Mouse (Mus musculus) lung, adult 18-20 months (tissue): ENCODE data around the gene Sntb2.
"Not testable (repeated sequence)": the region's sequence is repeated elsewhere in the genome, so short reads cannot be mapped to it uniquely, and the experiment has no call there.

Experiments used
- DNase-seq, 2 experiments: peaks; one replicate each; pipeline ENCODE4 v3.0.0; 2022; ENCODE audit warnings: mixed read lengths in 2 of 2

The Sntb2 gene

DNA sequence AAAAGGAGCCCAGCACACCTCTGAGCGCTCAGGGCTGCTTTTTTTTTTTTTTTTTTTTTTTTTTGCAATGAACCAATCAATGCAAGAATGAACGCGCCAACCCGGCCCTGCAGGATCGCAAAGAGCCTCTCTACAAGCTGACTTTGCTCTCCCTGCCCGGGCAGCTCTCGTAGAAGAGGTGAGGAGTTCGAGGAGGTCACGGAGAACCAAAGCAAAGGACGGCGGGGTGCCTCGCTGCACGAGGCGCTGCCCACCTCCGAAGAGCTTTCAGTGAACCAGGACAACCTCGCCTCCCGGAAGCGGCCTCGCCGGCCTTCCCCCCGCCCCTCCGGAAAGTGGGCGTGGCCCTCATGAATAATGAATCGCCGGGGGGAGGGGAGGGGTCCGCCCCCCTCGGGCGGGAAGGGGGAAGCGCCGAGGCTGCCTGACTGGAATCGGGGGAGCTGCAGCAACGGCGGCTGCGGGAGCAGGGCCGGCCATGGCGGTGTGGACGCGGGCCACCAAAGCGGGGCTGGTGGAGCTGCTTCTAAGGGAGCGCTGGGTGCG lies at the start of gene Sntb2:
Gene Sntb2, plus strand, starts transcription at position 427 of the 546 bp plus-strand sequence.
- DNase-seq, result peak; percentile 91 to 93

DNA sequence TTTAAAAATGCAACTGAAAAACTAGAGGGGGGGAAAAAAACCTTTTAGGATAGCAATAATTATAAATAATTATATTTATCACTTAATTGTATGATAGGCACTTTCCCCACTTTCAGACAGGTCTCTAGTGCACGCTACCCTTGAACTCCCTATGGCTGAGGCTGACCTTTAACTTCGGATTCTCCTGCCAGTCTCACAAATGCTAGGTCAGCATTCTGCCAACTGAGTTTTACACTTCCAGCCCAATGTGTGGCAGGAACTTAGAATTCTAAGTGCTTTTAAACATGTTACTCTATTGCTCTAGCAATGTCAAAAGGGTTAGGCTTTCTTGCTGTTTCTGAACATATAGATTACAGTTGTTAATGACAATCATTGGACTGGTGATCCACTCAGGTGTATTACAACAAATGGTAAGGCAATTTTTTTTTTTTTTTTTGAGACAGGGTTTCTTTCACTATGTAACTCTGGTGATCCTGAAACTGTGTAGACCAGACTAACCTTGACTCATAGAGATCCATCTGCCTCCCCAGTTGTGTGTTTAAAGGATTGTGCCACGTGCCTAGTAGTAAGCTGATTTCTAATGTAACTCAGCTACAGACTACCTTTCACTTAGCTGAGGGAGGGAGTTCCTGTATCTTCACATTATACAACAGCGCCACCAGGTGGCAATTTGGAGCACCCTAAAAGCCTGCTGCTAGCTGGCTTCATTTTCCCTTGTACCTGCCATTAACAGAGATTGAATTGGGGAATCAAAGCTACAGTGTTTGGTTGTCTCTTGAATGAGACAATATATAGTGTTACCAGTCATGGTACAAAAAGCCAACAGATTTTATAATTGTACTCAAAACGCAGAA lies 48.0 kb upstream of the Sntb2 start:
- peak; percentile 64 to 79 for DNase-seq

DNA sequence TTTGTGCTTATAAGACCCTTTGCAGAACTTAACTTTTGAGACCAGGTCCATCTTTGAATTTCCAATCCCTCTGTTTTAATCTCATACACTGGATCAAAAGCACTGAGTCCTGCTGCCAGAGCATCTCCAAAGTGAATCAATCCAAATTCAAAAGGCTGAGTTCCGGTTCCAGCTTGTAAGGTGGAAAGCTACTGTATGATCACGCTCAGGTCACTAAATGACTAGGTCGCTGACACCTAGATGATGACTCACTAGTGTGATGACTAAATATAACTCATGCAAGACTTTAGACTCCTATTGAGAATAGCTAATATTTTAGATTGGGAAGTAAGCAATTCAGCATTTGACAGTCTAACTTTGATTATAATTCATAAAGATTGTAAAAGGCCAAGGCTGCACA lies 46.7 kb upstream of the Sntb2 start:
- no peak for DNase-seq

DNA sequence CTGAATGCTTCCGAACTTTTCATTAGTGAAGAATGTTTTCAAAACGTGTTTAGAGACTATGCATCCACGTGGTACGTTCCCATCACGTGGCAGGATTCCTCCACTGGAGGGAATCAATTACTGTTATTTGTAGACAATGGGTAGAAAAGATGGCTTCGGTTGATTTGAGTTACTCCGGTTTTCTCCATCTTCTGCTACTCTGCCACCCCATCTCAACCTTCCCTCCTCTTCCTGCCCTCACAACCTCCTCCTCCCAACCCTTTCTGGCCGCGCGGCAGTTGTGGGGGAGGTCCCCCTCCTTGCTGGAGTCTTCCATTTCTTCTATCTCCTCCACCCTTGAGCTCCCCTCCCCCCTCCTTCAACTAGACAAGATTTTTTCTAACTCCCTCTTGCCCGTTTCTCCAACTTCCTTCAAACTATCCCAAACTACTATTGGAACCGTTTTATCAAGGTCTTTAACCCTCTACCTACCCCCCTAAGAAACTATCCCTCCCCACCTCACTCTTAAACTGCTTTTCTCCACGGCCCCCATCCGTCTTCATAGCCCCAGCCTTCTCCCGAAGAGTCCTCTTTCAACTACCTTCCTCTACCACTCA lies 43.2 kb upstream of the Sntb2 start:
- DNase-seq, result no peak

DNA sequence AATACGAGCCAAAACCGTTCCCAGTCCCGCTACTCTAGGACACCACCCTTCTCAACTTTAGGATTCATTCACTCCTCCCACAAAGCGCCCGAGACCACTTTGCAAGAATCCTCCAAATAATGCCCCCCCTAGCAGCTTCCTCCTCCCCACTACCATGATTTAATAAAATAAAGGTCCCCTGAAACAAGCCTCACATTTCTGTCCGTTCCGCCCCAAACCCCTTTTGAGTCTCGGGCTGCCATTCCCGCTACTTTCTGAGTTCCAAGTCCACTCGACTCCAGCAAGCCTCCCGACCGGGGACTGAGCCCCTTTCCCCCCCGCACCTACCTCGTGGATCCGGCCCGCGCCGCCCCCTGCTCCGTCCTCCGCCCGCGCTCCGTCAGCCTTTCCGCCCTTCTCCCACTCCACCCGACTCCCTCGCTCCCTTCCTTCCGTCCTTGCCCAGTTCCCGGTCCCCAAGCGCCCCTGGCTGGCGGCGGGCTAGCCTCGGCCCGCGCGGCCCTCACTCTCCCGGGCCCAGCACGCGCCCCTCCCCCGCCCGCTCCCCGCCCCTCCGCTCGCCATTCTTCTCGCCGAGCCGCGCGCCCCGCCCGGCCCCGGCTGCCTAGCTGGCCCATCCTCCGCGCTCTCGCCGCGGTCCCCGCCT lies 42.6 kb upstream of the Sntb2 start:
- peak; percentile 40 to 42 for DNase-seq

DNA sequence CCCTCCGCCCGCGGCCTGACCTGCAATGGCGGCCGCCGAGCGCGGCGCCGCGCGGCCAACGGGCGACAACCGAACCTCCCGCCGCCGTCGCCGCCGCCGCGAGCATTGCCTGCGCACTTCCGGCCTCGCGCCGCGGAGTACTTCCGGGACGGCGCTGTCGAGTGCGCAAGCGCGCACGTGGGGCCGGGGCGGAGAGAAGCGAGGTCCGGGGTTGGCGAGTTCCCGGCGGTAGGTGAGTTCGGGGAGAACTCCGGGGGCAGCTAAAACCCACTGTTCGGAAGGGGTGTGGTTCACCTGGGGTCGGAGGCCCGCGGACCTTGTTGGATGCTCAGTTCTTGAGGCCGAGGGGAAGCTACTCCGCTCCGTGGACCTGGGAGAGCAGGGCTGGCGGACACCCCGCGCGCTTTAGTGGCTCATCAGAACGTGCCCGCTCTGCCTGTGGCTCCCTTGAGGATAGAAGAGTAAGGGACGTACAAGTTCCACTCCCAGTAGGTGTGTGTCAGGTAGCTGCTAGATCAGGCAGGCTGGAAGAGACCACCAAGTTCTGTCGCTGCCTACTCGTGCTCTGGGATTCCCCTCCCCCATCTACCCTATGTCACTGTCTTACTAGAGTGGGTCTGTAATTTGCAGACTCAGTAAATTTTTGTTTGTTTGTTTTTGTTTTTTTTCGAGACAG lies 41.9 kb upstream of the Sntb2 start, which contains the start of gene Utp4:
Gene Utp4, plus strand, starts transcription at position 156 of the 676 bp plus-strand sequence.
- DNase-seq, result peak; percentile 84 to 88

DNA sequence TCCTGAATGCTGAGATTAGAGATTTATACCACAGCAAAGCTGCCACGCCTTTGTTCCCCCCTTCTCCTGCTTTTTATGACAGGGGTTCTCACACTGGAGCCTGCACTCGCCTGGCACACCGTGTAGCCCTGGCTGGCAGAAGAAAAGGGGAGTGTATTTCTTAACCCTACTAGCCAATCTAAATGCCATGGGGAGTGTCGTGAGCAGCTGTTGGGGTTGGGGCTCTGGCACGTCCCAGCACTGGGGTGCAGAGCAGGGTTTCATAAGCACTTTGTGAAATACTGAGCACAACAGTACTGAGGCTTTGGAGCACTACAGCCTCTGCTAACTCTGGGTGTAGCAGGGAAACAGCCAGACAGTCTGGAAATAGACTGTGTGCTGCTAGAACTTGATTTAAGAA lies 36.1 kb upstream of the Sntb2 start:
- DNase-seq, result no peak

DNA sequence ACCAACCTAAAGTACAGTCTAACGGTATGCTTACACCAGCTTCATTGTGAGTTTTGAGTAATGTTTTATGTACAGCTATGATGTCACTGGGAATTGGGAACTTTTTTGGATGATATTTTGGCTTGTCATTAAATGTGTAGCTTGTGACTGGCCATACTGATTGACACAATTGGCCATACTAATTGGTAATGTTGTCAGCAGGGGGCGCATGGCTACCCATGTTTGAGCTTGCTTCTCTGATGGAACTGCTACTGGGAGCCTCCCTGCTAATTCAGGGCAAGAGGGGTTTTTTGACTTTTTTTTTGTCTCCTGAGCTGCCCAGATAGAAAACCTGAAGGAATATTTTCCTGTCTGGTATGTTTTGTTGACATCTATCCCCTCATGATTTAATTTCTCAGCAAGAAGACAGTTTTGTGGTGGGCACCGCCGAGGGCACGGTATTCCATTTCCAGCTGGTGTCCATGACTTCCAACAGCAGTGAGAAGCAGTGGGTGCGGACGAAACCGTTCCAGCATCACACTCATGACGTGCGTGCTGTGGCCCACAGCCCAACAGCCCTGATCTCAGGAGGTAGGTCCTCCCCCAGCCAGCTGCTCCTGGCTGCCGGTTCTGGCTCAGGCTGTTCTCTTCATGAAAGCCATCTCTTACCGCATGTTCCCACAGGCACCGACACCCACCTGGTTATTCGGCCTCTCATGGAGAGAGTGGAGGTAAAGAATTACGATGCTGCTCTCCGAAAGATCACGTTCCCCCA lies 29.6 kb upstream of the Sntb2 start:
- peak; percentile 61 to 73 for DNase-seq

DNA sequence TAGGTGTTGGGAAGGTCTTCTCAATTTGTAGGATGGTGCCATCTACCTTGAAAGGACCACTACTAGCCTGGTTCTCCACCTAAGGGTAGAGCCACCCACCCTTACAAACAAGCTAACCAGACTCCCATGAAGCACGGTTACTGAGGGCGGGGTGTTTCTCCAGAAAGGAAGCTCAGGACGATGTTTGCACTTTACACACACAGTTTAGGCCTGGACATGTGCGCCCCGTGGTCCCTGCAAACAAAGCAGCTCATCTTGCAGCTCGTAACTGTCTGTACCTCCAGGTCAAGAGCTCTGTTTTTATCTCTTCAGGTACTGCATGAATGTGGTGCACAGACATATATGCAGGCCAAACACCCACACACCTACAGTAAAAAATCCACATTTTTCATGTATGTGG lies 28.9 kb upstream of the Sntb2 start:
- no peak for DNase-seq

DNA sequence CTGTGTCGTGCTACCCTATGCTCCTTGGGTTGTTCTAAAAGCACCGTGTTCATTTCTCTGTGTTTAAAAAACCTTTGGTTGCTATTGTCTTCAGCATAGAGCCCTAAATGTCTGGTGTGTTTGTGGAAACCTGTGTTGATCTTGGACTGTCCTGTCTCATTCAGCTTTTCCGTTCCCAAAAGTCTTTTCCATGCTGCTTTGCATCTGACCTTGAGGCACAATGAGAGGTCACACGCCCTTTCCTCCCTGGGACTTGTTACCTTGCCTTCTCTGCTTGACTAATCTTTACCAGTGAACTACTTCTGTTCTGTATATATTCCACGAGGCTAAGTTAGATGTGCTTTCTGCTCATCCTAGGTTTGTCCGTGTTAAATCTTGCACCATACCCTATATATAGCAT lies 28.1 kb upstream of the Sntb2 start:
- no peak for DNase-seq

DNA sequence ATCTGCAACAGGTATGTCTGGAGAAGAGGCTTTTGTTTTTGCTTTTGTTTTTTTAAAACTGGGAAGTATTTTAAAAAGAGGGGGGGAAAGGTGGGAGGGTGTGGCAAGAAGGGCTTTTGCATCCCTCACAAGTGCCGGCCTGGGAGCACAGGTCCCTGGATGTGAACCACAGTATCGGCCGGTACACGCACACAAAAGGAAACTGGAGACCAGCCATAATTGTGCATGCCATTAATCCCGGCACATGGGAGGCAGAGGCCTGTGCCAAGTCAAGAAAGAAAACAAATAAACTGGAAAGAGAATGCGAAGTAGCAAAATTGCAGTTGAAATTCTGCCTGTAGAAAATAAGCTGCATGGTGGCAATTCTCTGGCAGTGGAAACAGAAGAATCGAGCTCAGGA lies 27.3 kb upstream of the Sntb2 start:
- DNase-seq, result no peak

DNA sequence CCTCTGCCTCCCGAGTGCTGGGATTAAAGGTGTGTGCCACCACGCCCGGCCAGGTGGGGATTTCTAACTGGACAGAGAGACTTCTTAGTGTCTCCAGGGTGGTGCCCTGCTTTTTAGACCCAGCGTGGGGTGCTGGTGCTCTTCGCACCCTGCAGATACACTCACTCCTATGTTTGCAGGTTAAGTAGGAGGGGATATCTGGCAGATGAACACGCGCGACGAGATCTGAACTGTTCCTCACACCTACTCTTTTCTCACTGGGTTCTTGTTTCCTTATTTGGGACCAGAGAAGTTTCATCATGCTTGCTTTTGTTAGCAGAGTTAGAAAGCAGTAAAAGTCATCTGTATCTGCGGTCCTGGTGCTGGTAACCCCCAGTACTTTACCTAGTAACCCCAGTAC lies 21.9 kb upstream of the Sntb2 start:
- no peak for DNase-seq

DNA sequence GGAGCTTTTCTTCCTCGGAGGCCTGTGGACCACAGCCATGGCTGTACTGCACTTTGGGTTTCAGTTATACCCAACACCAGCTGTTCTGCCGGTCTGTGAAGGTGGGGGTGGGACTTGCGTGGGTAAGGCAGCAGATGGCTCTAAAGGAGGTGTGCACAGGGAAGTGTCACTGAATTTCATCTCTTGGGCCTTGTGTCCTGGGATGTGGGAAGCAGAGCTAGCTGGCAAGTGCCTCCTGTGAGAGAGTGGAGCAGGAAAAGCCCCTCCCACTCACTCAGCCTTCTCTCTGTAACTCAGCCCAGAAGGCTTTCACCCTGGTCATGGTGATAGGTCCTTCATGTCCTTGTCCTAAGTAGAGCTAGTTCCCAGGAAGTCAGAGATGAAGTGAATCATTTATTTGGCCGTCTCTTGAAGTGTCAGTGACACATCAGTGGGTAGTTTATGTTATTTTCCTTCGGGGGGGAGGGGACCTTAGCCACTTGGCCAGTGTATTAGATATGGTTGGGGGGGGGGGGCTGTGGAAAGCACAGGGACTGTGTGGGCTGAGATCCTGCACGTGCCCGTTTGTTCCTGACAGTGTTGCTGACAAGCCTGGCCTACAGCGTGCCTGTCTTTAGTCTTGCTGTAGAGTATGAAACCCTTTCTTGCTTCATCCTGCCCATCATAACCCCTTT lies 15.7 kb upstream of the Sntb2 start:
- no peak for DNase-seq

DNA sequence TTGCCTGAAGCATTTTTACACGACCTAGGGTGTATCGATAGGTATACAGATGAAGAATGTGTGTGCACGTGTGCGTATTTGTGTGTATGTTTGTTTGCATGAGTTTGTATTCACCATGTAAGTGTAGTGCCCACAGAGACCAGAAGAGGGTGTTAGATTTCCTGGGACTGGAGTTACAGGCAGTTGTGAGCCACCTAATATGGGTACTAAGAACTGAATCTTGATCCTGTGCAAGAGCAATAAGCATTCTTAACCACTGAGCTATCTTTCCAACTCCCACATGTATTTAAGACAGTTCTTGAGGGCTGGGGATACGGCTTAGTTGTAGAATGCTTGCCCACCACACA lies 15.2 kb upstream of the Sntb2 start:
- no peak for DNase-seq

DNA sequence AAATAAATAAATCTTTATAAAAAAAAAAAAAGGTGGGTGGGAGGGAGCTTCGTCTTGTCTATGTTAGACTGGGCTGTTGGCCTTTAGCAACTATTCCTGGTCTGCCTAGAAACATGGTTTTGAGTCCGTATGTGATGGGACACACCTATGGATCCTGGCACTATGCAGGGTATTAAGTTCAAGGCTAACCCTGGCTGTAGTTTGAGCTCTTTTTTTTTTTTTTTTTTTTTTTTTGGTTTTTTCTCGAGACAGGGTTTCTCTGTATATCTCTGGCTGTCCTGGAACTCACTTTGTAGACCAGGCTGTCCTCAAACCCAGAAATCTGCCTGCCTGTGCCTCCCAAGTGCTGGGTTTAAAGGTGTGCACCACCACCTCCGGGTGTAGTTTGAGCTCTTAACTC lies 11.5 kb upstream of the Sntb2 start:
- no peak for DNase-seq

DNA sequence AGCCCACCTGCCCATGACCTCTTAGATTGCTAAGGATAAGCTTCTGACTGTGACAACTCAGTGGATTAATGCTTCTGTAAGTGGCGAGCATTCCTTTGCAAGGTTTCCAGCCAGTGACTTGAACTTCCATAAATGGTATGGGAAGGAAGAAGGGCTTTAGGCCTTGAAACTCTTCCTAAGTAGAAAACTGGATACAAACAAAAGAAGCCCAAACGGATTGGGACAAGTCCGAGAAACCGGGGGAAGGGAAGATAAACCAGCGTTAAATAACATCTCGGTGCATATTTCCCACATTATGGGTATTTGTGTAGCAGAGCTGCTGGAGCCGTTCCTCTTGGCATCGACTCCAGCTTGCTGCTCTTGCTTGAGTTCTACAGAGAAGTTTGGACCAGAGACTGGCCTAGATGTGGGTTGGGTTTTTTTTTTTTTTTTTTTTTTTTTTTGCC lies 10.6 kb upstream of the Sntb2 start:
- no peak for DNase-seq

DNA sequence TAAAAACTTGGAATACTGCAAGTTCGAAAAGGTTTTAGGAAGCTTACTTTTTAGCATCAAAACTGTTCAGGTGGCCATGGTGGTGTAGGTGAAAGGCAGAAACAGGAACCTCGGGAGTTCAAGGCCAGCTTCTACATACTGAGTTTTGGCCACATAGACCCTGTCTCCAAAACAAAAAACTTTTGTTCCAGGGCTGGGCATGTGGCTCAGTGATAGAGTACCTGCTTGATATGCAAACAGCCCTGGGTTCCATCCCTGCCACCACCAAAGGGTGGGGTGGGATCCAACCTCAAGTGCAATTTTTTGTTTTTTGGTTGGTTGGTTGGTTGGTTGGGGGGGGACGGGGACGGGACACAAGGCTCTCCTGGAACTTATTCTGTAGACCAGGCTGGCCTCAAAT lies 10.1 kb upstream of the Sntb2 start:
- no peak for DNase-seq

DNA sequence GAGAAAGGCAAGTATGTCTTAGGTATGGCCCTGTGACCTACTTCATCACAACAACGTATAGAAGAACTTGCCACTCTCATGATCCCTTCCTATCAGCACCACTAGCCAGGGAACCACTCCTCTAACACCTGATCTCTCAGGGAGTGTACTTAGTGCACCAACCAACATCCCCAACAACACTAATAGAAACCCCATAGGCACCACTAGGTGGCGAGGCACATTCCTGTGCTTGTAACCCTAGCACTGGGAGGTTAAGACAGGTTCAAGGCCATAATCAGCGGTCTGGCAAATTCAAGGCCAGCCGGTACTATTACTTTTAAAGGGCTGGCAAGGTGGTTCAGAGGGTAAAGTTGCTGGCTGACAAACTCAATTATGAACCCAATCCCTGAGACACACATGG lies 8.3 kb upstream of the Sntb2 start:
- peak; percentile 19 to 44 for DNase-seq

DNA sequence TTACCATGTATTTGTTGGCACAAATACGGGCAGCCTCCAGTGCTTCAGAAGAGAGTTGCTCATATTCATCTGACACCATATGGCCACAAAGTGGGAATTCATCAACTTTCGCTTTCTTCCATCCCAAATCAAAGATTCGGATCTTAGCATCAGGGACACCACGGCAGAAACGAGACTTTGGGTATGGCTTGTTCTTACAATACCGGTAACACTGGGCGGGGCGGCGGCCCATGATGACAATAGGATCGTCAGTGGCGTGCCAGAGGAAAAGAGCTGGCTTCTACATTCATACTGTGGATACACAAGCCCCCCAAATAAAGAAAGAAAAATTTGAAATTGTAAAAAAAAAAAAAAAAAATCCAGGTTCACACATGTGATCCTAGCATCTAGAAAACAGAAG lies 7.4 kb upstream of the Sntb2 start:
- DNase-seq, result not testable (repeated sequence)

DNA sequence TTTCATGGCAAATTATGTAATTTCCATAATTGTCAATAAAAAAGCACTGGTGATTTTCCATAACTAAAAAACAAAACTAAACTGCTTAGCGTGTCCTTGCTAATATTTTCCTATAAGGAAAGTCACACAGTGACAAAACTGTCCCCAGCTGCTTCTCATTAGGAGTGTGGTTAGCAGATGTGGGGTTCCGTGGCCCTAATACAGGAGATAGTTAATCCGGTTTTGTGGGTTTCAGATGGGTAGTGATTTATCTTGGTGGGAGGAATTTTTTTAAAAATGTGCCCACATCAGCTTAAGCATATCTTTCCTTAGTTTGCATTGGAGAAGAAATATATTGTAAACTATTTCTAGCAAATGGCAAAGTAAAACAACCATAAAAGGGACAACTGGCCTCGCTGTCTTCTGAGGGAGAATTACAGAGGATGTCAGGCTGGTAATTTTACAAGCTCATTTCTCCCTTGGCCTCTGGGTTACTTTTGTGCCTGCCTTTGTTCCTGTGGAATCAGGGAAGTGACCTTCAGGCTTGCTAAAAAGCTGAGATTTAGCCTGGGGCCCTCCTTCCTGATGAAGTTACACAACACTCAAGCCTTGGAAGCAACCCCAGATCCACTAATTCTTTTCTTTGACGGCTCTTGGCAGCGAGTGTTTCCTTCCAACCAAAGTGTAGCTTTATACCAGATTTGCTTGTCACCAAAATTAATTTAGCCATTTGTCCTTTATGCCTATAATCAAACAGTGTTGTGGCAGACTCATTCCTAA lies 6.2 kb upstream of the Sntb2 start:
- DNase-seq, result peak; percentile 61 to 76

DNA sequence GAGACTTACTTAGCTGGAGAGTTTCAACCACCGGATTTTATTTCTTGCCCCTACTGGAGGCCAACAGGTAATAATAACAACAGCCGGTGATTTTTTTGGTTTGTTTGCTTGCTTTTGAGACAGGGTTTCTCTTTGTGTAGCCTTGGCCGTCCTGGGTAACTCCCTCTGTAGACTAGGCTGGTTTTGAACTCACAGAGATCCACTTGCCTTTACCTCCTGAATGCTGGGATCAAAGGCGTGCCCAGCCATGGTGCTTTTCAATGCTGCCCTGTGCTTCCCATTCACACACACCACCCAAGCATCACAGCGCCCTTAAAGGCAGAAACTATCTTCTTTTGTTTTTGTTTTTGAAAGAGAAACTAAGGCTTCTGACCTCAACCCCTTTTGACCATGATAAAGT lies 5.6 kb upstream of the Sntb2 start:
- no peak for DNase-seq
